10 mouse cellular contexts compared by ENCODE assay signal in genomic region chr3:122131633-122132032, GRCm38 (mm10).
DNase-seq lines count a peak whose midpoint lies in the region; ATAC-seq and TF ChIP-seq lines count a peak whose summit lies in the region.
"Had no signal": no experiment of that assay in that cellular context is flagged by ENCODE, and none has a peak within 500 bp of the region (broad histone marks: within the 10 kb centered on the region; RNA-seq: fewer than 3 reads in every experiment).

No protein-coding gene starts in this region.

- no peak for TF ChIP-seq CTCF in liver, postnatal 0 days (IDR thresholded peaks at IDR 0.05; ENCODE audit: low read depth)

- H3K9ac ChIP-seq in liver, postnatal 0 days (replicated peaks) = no peak overlapping the region
- H3K9ac ChIP-seq in intestine, embryonic 16.5 days (ENCODE audit: low read depth, low read length) = no peak overlapping the region

- H3K4me2 ChIP-seq in liver, postnatal 0 days (ENCODE audit: low read depth, low read length) = no peak overlapping the region
- H3K4me2 ChIP-seq in intestine, embryonic 16.5 days (ENCODE audit: low read depth, low read length) = no peak overlapping the region

- no peak for TF ChIP-seq EP300 in liver, postnatal 0 days (IDR thresholded peaks at IDR 0.05; ENCODE audit: low read depth)

- no peak for DNase-seq in liver, postnatal 0 days
- DNase-seq in liver = no peak
- peak; percentile 88 to 92 for DNase-seq in lung, adult 18-20 months
- DNase-seq in yolk sac, embryonic 10.5 days (ENCODE audit: low spot score) = peak; percentile 62
- DNase-seq in adrenal gland, adult 2 months = no peak
- no peak for DNase-seq in midbrain, embryonic 10.5 days (ENCODE audit: low spot score)
- DNase-seq: cerebellum, adult 9-10 months had no signal

- ATAC-seq in liver, postnatal 0 days = peak; percentile 43
- peak; percentile 67 for ATAC-seq in intestine, embryonic 16.5 days

- H3K9me3 ChIP-seq in liver, postnatal 0 days (ENCODE audit: low read length) = no peaks in the 10 kb centered on the region
- no peaks in the 10 kb centered on the region for H3K9me3 ChIP-seq in intestine, embryonic 16.5 days (ENCODE audit: control insufficient read depth, low read length)
- no peaks in the 10 kb centered on the region for H3K9me3 ChIP-seq in midbrain, embryonic 10.5 days (replicated peaks)
- H3K9me3 ChIP-seq: G1E had no signal

- WGBS in liver, postnatal 0 days (ENCODE audit: insufficient replicate concordance) = 35% methylated on average over 3 of the region's 3 CpGs
- 38% methylated on average over 3 of the region's 3 CpGs for WGBS in intestine, embryonic 16.5 days
- 77% methylated on average over 3 of the region's 3 CpGs for WGBS in midbrain, embryonic 10.5 days

- no peaks in the 10 kb centered on the region for H3K27me3 ChIP-seq in liver, postnatal 0 days (ENCODE audit: insufficient read depth, low read length)
- H3K27me3 ChIP-seq in intestine, embryonic 16.5 days (replicated peaks; ENCODE audit: control insufficient read depth, insufficient read depth, low read length) = no peaks in the 10 kb centered on the region
- H3K27me3 ChIP-seq in midbrain, embryonic 10.5 days (ENCODE audit: low read depth, poor library complexity, severe bottlenecking) = no peaks in the 10 kb centered on the region

- peaks cover 8% of the 10 kb centered on the region; the same call in 1 of the 2 replicates for H3K4me1 ChIP-seq in liver, postnatal 0 days (ENCODE audit: insufficient read depth)
- H3K4me1 ChIP-seq in intestine, embryonic 16.5 days (ENCODE audit: control insufficient read depth, insufficient read depth, low read length) = peaks cover 8% of the 10 kb centered on the region
- H3K4me1 ChIP-seq in midbrain, embryonic 10.5 days = peaks cover 9% of the 10 kb centered on the region

- H3K4me3 ChIP-seq in liver, postnatal 0 days (ENCODE audit: low read depth, low read length) = no peak overlapping the region
- no peak overlapping the region for H3K4me3 ChIP-seq in intestine, embryonic 16.5 days (ENCODE audit: low read length)
- no peak overlapping the region for H3K4me3 ChIP-seq in midbrain, embryonic 10.5 days
- H3K4me3 ChIP-seq: erythroblast, embryonic 14.5 days had no signal

- H3K27ac ChIP-seq in liver, postnatal 0 days (ENCODE audit: low read depth) = no peak overlapping the region
- no peak overlapping the region for H3K27ac ChIP-seq in intestine, embryonic 16.5 days (ENCODE audit: low read length)
- no peak overlapping the region for H3K27ac ChIP-seq in midbrain, embryonic 10.5 days (replicated peaks)

- H3K36me3 ChIP-seq in liver, postnatal 0 days (replicated peaks; ENCODE audit: insufficient read depth, low read length) = no peaks in the 10 kb centered on the region
- H3K36me3 ChIP-seq in intestine, embryonic 16.5 days (ENCODE audit: control insufficient read depth, insufficient read depth, low read length) = no peaks in the 10 kb centered on the region
- no peaks in the 10 kb centered on the region for H3K36me3 ChIP-seq in midbrain, embryonic 10.5 days
- H3K36me3 ChIP-seq: G1E had no signal

Comparison
In these comparisons a context has a peak if more than half of its experiments do, and no peak if none do; other contexts are left out.
1. DNase-seq: peak in lung, adult 18-20 months (2 of 2) and yolk sac, embryonic 10.5 days (single experiment); none in liver, postnatal 0 days (single experiment), liver (single experiment), adrenal gland, adult 2 months (single experiment) and midbrain, embryonic 10.5 days (single experiment).